20 mouse cellular contexts compared by ENCODE assay signal in genomic region chr15:65727061-65727460, GRCm38 (mm10).
DNase-seq lines count a peak whose midpoint lies in the region; ATAC-seq lines count a peak whose summit lies in the region.
"Had no signal": no experiment of that assay in that cellular context is flagged by ENCODE, and none has a peak within 500 bp of the region (broad histone marks: within the 10 kb centered on the region; RNA-seq: fewer than 3 reads in every experiment).

No protein-coding gene starts in this region.

- no peaks in the 10 kb centered on the region for H3K27me3 ChIP-seq in kidney, embryonic 15.5 days
- H3K27me3 ChIP-seq: forebrain, embryonic 15.5 days; hindbrain, embryonic 12.5 days; neural tube, embryonic 13.5 days had no signal

- WGBS in kidney, embryonic 15.5 days = 68% methylated on average over 1 of the region's 1 CpGs

- H3K36me3 ChIP-seq in kidney, embryonic 15.5 days = no peaks in the 10 kb centered on the region
- H3K36me3 ChIP-seq: embryonic facial prominence, embryonic 10.5 days; forebrain, embryonic 15.5 days; hindbrain, embryonic 12.5 days; neural tube, embryonic 13.5 days had no signal

- no peak overlapping the region for H3K4me2 ChIP-seq in kidney, embryonic 15.5 days
- H3K4me2 ChIP-seq: forebrain, embryonic 15.5 days; heart, embryonic 11.5 days; hindbrain, embryonic 12.5 days; neural tube, embryonic 13.5 days had no signal

- H3K27ac ChIP-seq in kidney, embryonic 15.5 days = no peak overlapping the region
- H3K27ac ChIP-seq: embryonic facial prominence, embryonic 10.5 days; forebrain, embryonic 15.5 days; hindbrain, embryonic 12.5 days; neural tube, embryonic 13.5 days had no signal

- H3K9ac ChIP-seq in kidney, embryonic 15.5 days = no peak overlapping the region
- H3K9ac ChIP-seq: forebrain, embryonic 15.5 days; hindbrain, embryonic 12.5 days; neural tube, embryonic 13.5 days had no signal

- H3K9me3 ChIP-seq in kidney, embryonic 15.5 days (replicated peaks) = no peaks in the 10 kb centered on the region
- H3K9me3 ChIP-seq: embryonic facial prominence, embryonic 10.5 days; forebrain, embryonic 15.5 days; hindbrain, embryonic 12.5 days; neural tube, embryonic 13.5 days had no signal

- peak; percentile 20 to 21 for DNase-seq in spleen, postnatal 36 days (ENCODE audit: low spot score in 2 of 2)
- DNase-seq in spleen, postnatal 4 days (ENCODE audit: low spot score in 2 of 2) = no peak
- DNase-seq in induced T-regulatory cell, adult 2 months (ENCODE audit: low read depth) = peak; percentile 80
- DNase-seq in left cerebral cortex, postnatal 25 days (ENCODE audit: low spot score in 2 of 2) = no peak
- DNase-seq: B cell, adult 2 months; cerebellum, adult 18-20 months; gastrocnemius, postnatal 14 days; heart, adult 11 months; kidney, adult 2 months; kidney, postnatal 10 days; midbrain, embryonic 14.5 days had no signal

- no peaks in the 10 kb centered on the region for H3K4me1 ChIP-seq in kidney, embryonic 15.5 days
- H3K4me1 ChIP-seq: embryonic facial prominence, embryonic 10.5 days; forebrain, embryonic 15.5 days; hindbrain, embryonic 12.5 days; neural tube, embryonic 13.5 days had no signal

- H3K4me3 ChIP-seq in kidney, embryonic 15.5 days (replicated peaks) = no peak overlapping the region
- H3K4me3 ChIP-seq: embryonic facial prominence, embryonic 10.5 days; forebrain, embryonic 15.5 days; hindbrain, embryonic 12.5 days; neural tube, embryonic 13.5 days had no signal

- peak; percentile 79 for ATAC-seq in CD4-positive, CD25-positive, alpha-beta regulatory T cell, adult 4 months
- ATAC-seq in neutrophil, adult 5-6 weeks (ENCODE audit: extremely low read depth, insufficient number of reproducible peaks, low FRiP score, poor library complexity, severe bottlenecking) = peak; percentile 60
- ATAC-seq in kidney, embryonic 15.5 days (replicated peaks; ENCODE audit: low FRiP score) = no peak
- ATAC-seq in cerebellum, adult (ENCODE audit: insufficient number of reproducible peaks, low FRiP score, low TSS enrichment) = no peak
- ATAC-seq: forebrain, embryonic 15.5 days had no signal

- intact Hi-C loops in left cerebral cortex, postnatal 25 days (cut with DNase I) = no loop called here

Comparison
In these comparisons a context has a peak if more than half of its experiments do, and no peak if none do; other contexts are left out.
1. DNase-seq: peak in spleen, postnatal 36 days (2 of 2) and induced T-regulatory cell, adult 2 months (single experiment); none in spleen, postnatal 4 days (0 of 2) and left cerebral cortex, postnatal 25 days (0 of 2).
2. ATAC-seq: peak in CD4-positive, CD25-positive, alpha-beta regulatory T cell, adult 4 months (single experiment) and neutrophil, adult 5-6 weeks (single experiment); none in kidney, embryonic 15.5 days (single experiment) and cerebellum, adult (single experiment).